27 mouse cellular contexts compared by ENCODE assay signal in genomic region chr4:80839317-80839716, GRCm38 (mm10). TPM values are rescaled to one million over a fixed set of nuclear protein-coding genes. Genes with fewer than 3 reads are reported as not detected.
A peak's percentile ranks its signal among the peaks of the same experiment; 100 is the strongest.
DNase-seq lines count a peak whose midpoint lies in the region; ATAC-seq and TF ChIP-seq lines count a peak whose summit lies in the region.
"Had no signal": no experiment of that assay in that cellular context is flagged by ENCODE, and none has a peak within 500 bp of the region (broad histone marks: within the 10 kb centered on the region; RNA-seq: fewer than 3 reads in every experiment).

No protein-coding gene starts in this region.

- TF ChIP-seq CTCF in forebrain, postnatal 0 days (IDR thresholded peaks at IDR 0.05; ENCODE audit: low read depth), result no peak
- no peak for TF ChIP-seq CTCF in layer of hippocampus, adult 2 months (conservative IDR thresholded peaks at IDR 0.05)

- no peaks in the 10 kb centered on the region for H3K9me3 ChIP-seq in forebrain, postnatal 0 days (ENCODE audit: low read length)
- H3K9me3 ChIP-seq in forebrain, embryonic 12.5 days, result no peaks in the 10 kb centered on the region
- H3K9me3 ChIP-seq: embryonic facial prominence, embryonic 10.5 days; embryonic facial prominence, embryonic 12.5 days had no signal

- H3K4me3 ChIP-seq in forebrain, postnatal 0 days (ENCODE audit: low read depth, low read length), result no peak overlapping the region
- H3K4me3 ChIP-seq in forebrain, embryonic 12.5 days (replicated peaks), result no peak overlapping the region
- no peak overlapping the region for H3K4me3 ChIP-seq in layer of hippocampus, adult 2 months
- H3K4me3 ChIP-seq: embryonic facial prominence, embryonic 10.5 days; embryonic facial prominence, embryonic 12.5 days had no signal

- no peaks in the 10 kb centered on the region for H3K36me3 ChIP-seq in forebrain, postnatal 0 days (ENCODE audit: insufficient read depth)
- no peaks in the 10 kb centered on the region for H3K36me3 ChIP-seq in forebrain, embryonic 12.5 days (replicated peaks)
- H3K36me3 ChIP-seq: embryonic facial prominence, embryonic 10.5 days; embryonic facial prominence, embryonic 12.5 days; G1E had no signal

- ATAC-seq in forebrain, postnatal 0 days, result peak; percentile 62
- ATAC-seq in forebrain, embryonic 12.5 days (ENCODE audit: low FRiP score), result no peak
- ATAC-seq: activated CD4-positive, CD25-positive, alpha-beta regulatory T cell, adult 4 months; CD4-positive, CD25-positive, alpha-beta regulatory T cell, adult 4 months; forebrain, embryonic 14.5 days; forebrain, embryonic 16.5 days; Patski had no signal

- peak; percentile 21 for DNase-seq in forebrain, postnatal 0 days
- peak in 1 of 2 experiments; percentile 24 for DNase-seq in layer of hippocampus, adult 2 months (ENCODE audit: low spot score in 2 of 2)
- DNase-seq in layer of hippocampus, adult 8-10 months (ENCODE audit: low spot score in 2 of 2), result no peak
- DNase-seq in retina, postnatal 1 day, result peak; percentile 40
- no peak for DNase-seq in thymus, postnatal 14 days
- DNase-seq: adrenal gland, adult 8-10 months; adrenal gland, postnatal 14 days; adrenal gland, postnatal 36 days; B cell, adult 2 months; cerebellum, adult 11 months; cerebellum, adult 18-20 months; cerebellum, adult 8-10 months; cerebellum, adult 9-11 months; cerebellum, postnatal 14 days; cerebellum, postnatal 36 days had no signal

- H3K4me1 ChIP-seq in forebrain, postnatal 0 days (ENCODE audit: insufficient read depth), result no peaks in the 10 kb centered on the region
- no peaks in the 10 kb centered on the region for H3K4me1 ChIP-seq in forebrain, embryonic 12.5 days
- H3K4me1 ChIP-seq: embryonic facial prominence, embryonic 10.5 days; embryonic facial prominence, embryonic 12.5 days had no signal

- H3K27ac ChIP-seq in forebrain, postnatal 0 days (ENCODE audit: low read depth, low read length), result no peak overlapping the region
- no peak overlapping the region for H3K27ac ChIP-seq in forebrain, embryonic 12.5 days
- H3K27ac ChIP-seq in layer of hippocampus, adult 2 months, result peak overlapping the region; percentile 15; the same call in 1 of the 2 replicates
- H3K27ac ChIP-seq: embryonic facial prominence, embryonic 10.5 days; embryonic facial prominence, embryonic 12.5 days had no signal

- WGBS in forebrain, postnatal 0 days, result 65% methylated on average over 4 of the region's 4 CpGs
- WGBS in forebrain, embryonic 12.5 days, result 89% methylated on average over 4 of the region's 4 CpGs

- no peak overlapping the region for H3K9ac ChIP-seq in forebrain, postnatal 0 days
- no peak overlapping the region for H3K9ac ChIP-seq in forebrain, embryonic 12.5 days
- H3K9ac ChIP-seq: embryonic facial prominence, embryonic 12.5 days had no signal

- no peak overlapping the region for H3K4me2 ChIP-seq in forebrain, postnatal 0 days (ENCODE audit: low read depth)
- no peak overlapping the region for H3K4me2 ChIP-seq in forebrain, embryonic 12.5 days
- H3K4me2 ChIP-seq: embryonic facial prominence, embryonic 12.5 days had no signal

- H3K27me3 ChIP-seq in forebrain, postnatal 0 days (ENCODE audit: insufficient read depth, low read length), result no peaks in the 10 kb centered on the region
- no peaks in the 10 kb centered on the region for H3K27me3 ChIP-seq in forebrain, embryonic 12.5 days
- H3K27me3 ChIP-seq: CH12.LX; embryonic facial prominence, embryonic 12.5 days had no signal

RNA-seq across cellular contexts. Expression of gene Tyrp1, which starts 5.4 kb away (rescaled TPM):
- 0.15 and 0.43 TPM in 2 replicates for total RNA-seq in forebrain, postnatal 0 days (2014; rRNA removed)
- 0.09 and 0.11 TPM in 2 replicates for polyA plus RNA-seq in forebrain, postnatal 0 days (2015; fragmentation: Nextera tagmentation; extraction: Ambion mirVana)
- 0.14 and 0.93 TPM in 2 replicates for polyA plus RNA-seq in forebrain, embryonic 12.5 days (2016; fragmentation: Nextera tagmentation; extraction: Ambion mirVana)
- total RNA-seq in layer of hippocampus, adult 2 months (2021), result under 1 TPM in 1 of 2 experiments, not detected in 1; 0.54 TPM
- total RNA-seq in layer of hippocampus, adult 8-10 months (2022), result 1 to 10 TPM in 1 of 4 experiments, under 1 TPM in 3; 0.22 to 1.2 (median 0.32) TPM
- total RNA-seq: adrenal gland, adult 18-20 months; adrenal gland, adult 8-10 months; adrenal gland, postnatal 14 days; adrenal gland, postnatal 36 days; CH12.LX; common myeloid progenitor, adult 5-6 weeks had no signal
- polyA plus RNA-seq: activated CD4-positive, CD25-positive, alpha-beta regulatory T cell, adult 4 months; CD4-positive, CD25-positive, alpha-beta regulatory T cell, adult 4 months; G1E had no signal

Comparison
In these comparisons a context has a peak if more than half of its experiments do, and no peak if none do; other contexts are left out.
1. DNase-seq: peak in forebrain, postnatal 0 days (single experiment) and retina, postnatal 1 day (single experiment); none in layer of hippocampus, adult 8-10 months (0 of 2) and thymus, postnatal 14 days (single experiment).